Mouse (Mus musculus) ovary, postnatal 36 days (tissue): ENCODE measurements around the gene Psap.

ENCODE experiments used
- DNase-seq: peaks from one replicate; pipeline ENCODE4 v3.0.0; 2022; ENCODE audit warnings: low spot score, mixed read lengths

The Psap gene

GRCm38 (mm10) chr10:60265252-60265651 is 12.2 kb upstream of the Psap start:
- DNase-seq = no peak

- DNase-seq = no peak
Observed at GRCm38 (mm10) chr10:60266842-60267401, 10.5 kb upstream of the Psap start.

- DNase-seq = no peak
Observed at GRCm38 (mm10) chr10:60268738-60269137, 8.7 kb upstream of the Psap start.

- no peak for DNase-seq
Observed at GRCm38 (mm10) chr10:60269141-60270064, 8.0 kb upstream of the Psap start.

- no peak for DNase-seq
Observed at GRCm38 (mm10) chr10:60271015-60271414, 6.4 kb upstream of the Psap start.

- no peak for DNase-seq
Observed at GRCm38 (mm10) chr10:60272241-60272640, 5.2 kb upstream of the Psap start.

- no peak for DNase-seq
Observed at GRCm38 (mm10) chr10:60273382-60273781, 4.0 kb upstream of the Psap start.

- DNase-seq = peak; percentile 45
Observed at GRCm38 (mm10) chr10:60278006-60278399, 576 bp downstream of the Psap start.

- DNase-seq = no peak
Observed at GRCm38 (mm10) chr10:60278786-60279185, 1.4 kb downstream of the Psap start.

- no peak for DNase-seq
Observed at GRCm38 (mm10) chr10:60279290-60279940, 2.0 kb downstream of the Psap start.

GRCm38 (mm10) chr10:60279941-60280301 is 2.5 kb downstream of the Psap start:
- peak; percentile 44 for DNase-seq

GRCm38 (mm10) chr10:60280353-60280752 is 2.9 kb downstream of the Psap start:
- DNase-seq = no peak

GRCm38 (mm10) chr10:60281571-60282050 is 4.2 kb downstream of the Psap start:
- no peak for DNase-seq

- DNase-seq = no peak
Observed at GRCm38 (mm10) chr10:60282116-60283014, 4.9 kb downstream of the Psap start.

- DNase-seq = no peak
Observed at GRCm38 (mm10) chr10:60284248-60284647, 6.8 kb downstream of the Psap start.

- no peak for DNase-seq
Observed at GRCm38 (mm10) chr10:60284676-60285111, 7.3 kb downstream of the Psap start.

GRCm38 (mm10) chr10:60285183-60285582 is 7.8 kb downstream of the Psap start:
- DNase-seq = no peak

GRCm38 (mm10) chr10:60285676-60286372 is 8.4 kb downstream of the Psap start:
- DNase-seq = no peak

- DNase-seq = no peak
Observed at GRCm38 (mm10) chr10:60286546-60286945, 9.1 kb downstream of the Psap start.

- DNase-seq = no peak
Observed at GRCm38 (mm10) chr10:60287161-60287560, 9.7 kb downstream of the Psap start.

- no peak for DNase-seq
Observed at GRCm38 (mm10) chr10:60287726-60288125, 10.3 kb downstream of the Psap start.
